10 mouse cellular contexts compared by ENCODE assay signal in the genomic region with DNA sequence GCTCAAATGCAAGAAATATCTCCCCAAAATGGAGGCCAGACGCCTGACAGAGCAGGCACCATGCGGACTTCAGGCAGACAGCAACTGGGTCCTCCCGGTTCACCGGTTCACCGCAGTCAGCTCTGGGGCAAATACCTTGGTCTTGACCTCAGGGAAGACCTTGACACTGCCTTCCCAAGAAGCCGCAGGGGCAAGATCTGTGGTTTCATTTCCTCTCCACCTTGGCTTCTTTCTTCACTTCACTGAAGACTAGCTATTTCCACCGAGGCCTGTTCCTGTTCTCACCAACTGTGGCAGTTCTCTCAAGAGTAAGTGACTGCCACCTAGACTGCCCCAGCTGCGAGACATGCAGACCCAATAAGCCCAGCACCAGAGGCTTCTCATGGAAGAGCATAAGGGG. TPM values are rescaled to one million over a fixed set of nuclear protein-coding genes. Genes with fewer than 3 reads are reported as not detected.
DNase-seq lines count a peak whose midpoint lies in the region; ATAC-seq lines count a peak whose summit lies in the region.
"Had no signal": no experiment of that assay in that cellular context is flagged by ENCODE, and none has a peak within 500 bp of the region (broad histone marks: within the 10 kb centered on the region; RNA-seq: fewer than 3 reads in every experiment).

No protein-coding gene starts in this region.

- no peaks in the 10 kb centered on the region for H3K36me3 ChIP-seq in kidney, embryonic 14.5 days (ENCODE audit: control insufficient read depth, insufficient read depth, low read length)
- no peaks in the 10 kb centered on the region for H3K36me3 ChIP-seq in embryonic facial prominence, embryonic 10.5 days (replicated peaks)
- H3K36me3 ChIP-seq: hindbrain, embryonic 15.5 days; midbrain, embryonic 15.5 days had no signal

- no peak overlapping the region for H3K9ac ChIP-seq in kidney, embryonic 14.5 days (ENCODE audit: low read depth, low read length)
- H3K9ac ChIP-seq: hindbrain, embryonic 15.5 days; midbrain, embryonic 15.5 days had no signal

- H3K4me2 ChIP-seq in kidney, embryonic 14.5 days (replicated peaks; ENCODE audit: low read depth, low read length): peak overlapping the region; percentile 21
- H3K4me2 ChIP-seq: hindbrain, embryonic 15.5 days; midbrain, embryonic 15.5 days had no signal

- H3K9me3 ChIP-seq in kidney, embryonic 14.5 days (ENCODE audit: control insufficient read depth, low read length): no peaks in the 10 kb centered on the region
- H3K9me3 ChIP-seq in embryonic facial prominence, embryonic 10.5 days: no peaks in the 10 kb centered on the region
- H3K9me3 ChIP-seq: hindbrain, embryonic 15.5 days; midbrain, embryonic 15.5 days had no signal

- 32% methylated on average over 8 of the region's 8 CpGs for WGBS in kidney, embryonic 14.5 days
- WGBS in embryonic facial prominence, embryonic 10.5 days: 50% methylated on average over 8 of the region's 8 CpGs

- H3K27ac ChIP-seq in kidney, embryonic 14.5 days (ENCODE audit: low read depth, low read length): peak overlapping the region; percentile 85
- 0 out of 2 replicates have a peak overlapping the region, but pooled peaks have one; percentile 31 for H3K27ac ChIP-seq in embryonic facial prominence, embryonic 10.5 days (replicated peaks)
- H3K27ac ChIP-seq: midbrain, embryonic 15.5 days had no signal

- no peaks in the 10 kb centered on the region for H3K27me3 ChIP-seq in kidney, embryonic 14.5 days (ENCODE audit: control insufficient read depth, insufficient read depth, low read length)
- H3K27me3 ChIP-seq in embryonic facial prominence, embryonic 10.5 days (replicated peaks; ENCODE audit: low read depth, poor library complexity, severe bottlenecking): no peaks in the 10 kb centered on the region
- H3K27me3 ChIP-seq: hindbrain, embryonic 15.5 days; midbrain, embryonic 15.5 days had no signal

- DNase-seq in kidney, adult 11 months: no peak
- no peak for DNase-seq in embryonic facial prominence, embryonic 10.5 days (ENCODE audit: low spot score)
- peak; percentile 48 to 66 for DNase-seq in spleen, adult 18-20 months
- DNase-seq in frontal cortex, postnatal 25 days (ENCODE audit: low spot score in 2 of 2): no peak
- DNase-seq in layer of hippocampus, adult 11-12 months (ENCODE audit: low spot score): no peak

- H3K4me3 ChIP-seq in kidney, embryonic 14.5 days (ENCODE audit: low read length): no peak overlapping the region
- H3K4me3 ChIP-seq in embryonic facial prominence, embryonic 10.5 days: no peak overlapping the region
- H3K4me3 ChIP-seq: hindbrain, embryonic 15.5 days; midbrain, embryonic 15.5 days had no signal

- no peak for ATAC-seq in kidney, embryonic 14.5 days (ENCODE audit: low FRiP score, low TSS enrichment)
- ATAC-seq in CD4-positive, CD25-positive, alpha-beta regulatory T cell, adult 4 months: peak; percentile 73
- ATAC-seq in erythroid progenitor cell, adult 5-6 weeks (replicated peaks; ENCODE audit: low FRiP score, poor library complexity, severe bottlenecking): no peak
- ATAC-seq: midbrain, embryonic 15.5 days had no signal

- H3K4me1 ChIP-seq in kidney, embryonic 14.5 days (ENCODE audit: control insufficient read depth, insufficient read depth, low read length): peaks cover 34% of the 10 kb centered on the region
- H3K4me1 ChIP-seq in embryonic facial prominence, embryonic 10.5 days: peaks cover 36% of the 10 kb centered on the region

RNA-seq across cellular contexts. Expression of gene Fmnl3, which starts 5.4 kb away (rescaled TPM):
- polyA plus RNA-seq in kidney, embryonic 14.5 days (2014; fragmentation: Nextera tagmentation; extraction: Ambion mirVana): 15.0 and 27.9 TPM in 2 replicates
- polyA plus RNA-seq in CD4-positive, CD25-positive, alpha-beta regulatory T cell, adult 4 months (2017; shearing (Covaris generic)): 10 to 100 TPM in 1 of 2 experiments, 1 to 10 TPM in 1; 7.7 to 16.0 TPM
- 24.4 and 25.6 TPM in 2 replicates for polyA plus RNA-seq in embryonic facial prominence, embryonic 10.5 days (2016; fragmentation: Nextera tagmentation; extraction: Ambion mirVana)
- total RNA-seq in erythroid progenitor cell, adult 5-6 weeks (2015; ENCODE audit: low replicate concordance): 3.6 and 5.0 TPM in 2 replicates
- total RNA-seq in erythroid progenitor cell, adult 5-6 weeks (2017; ENCODE audit: low replicate concordance): 1.5 and 2.7 TPM in 2 replicates

RNA-seq across cellular contexts. Expression of gene Tmbim6, which starts 27.8 kb away (rescaled TPM):
- polyA plus RNA-seq in kidney, embryonic 14.5 days (2014; fragmentation: Nextera tagmentation; extraction: Ambion mirVana): 321 and 409 TPM in 2 replicates
- 1,000 to 10,000 TPM; 1,029 to 1,509 TPM for polyA plus RNA-seq in CD4-positive, CD25-positive, alpha-beta regulatory T cell, adult 4 months (2017; shearing (Covaris generic))
- 262 and 273 TPM in 2 replicates for polyA plus RNA-seq in embryonic facial prominence, embryonic 10.5 days (2016; fragmentation: Nextera tagmentation; extraction: Ambion mirVana)
- 179 and 219 TPM in 2 replicates for total RNA-seq in erythroid progenitor cell, adult 5-6 weeks (2015; ENCODE audit: low replicate concordance)
- total RNA-seq in erythroid progenitor cell, adult 5-6 weeks (2017; ENCODE audit: low replicate concordance): 95.3 and 151 TPM in 2 replicates

Comparison
In these comparisons a context has a peak if more than half of its experiments do, and no peak if none do; other contexts are left out.
1. DNase-seq: peak in spleen, adult 18-20 months (2 of 2); none in kidney, adult 11 months (single experiment), embryonic facial prominence, embryonic 10.5 days (single experiment), frontal cortex, postnatal 25 days (0 of 2) and layer of hippocampus, adult 11-12 months (single experiment).